Mouse (Mus musculus) skeletal muscle tissue, adult 2 months (tissue): ENCODE measurements around the gene Ell.
"Not testable (repeated sequence)": the region's sequence is repeated elsewhere in the genome, so short reads cannot be mapped to it uniquely, and the experiment has no call there.

ENCODE experiments used
- DNase-seq: peaks from one replicate; pipeline ENCODE4 v3.0.0-alpha.2; 2012; ENCODE audit warnings: low read depth, low spot score

Gene Ell

DNA sequence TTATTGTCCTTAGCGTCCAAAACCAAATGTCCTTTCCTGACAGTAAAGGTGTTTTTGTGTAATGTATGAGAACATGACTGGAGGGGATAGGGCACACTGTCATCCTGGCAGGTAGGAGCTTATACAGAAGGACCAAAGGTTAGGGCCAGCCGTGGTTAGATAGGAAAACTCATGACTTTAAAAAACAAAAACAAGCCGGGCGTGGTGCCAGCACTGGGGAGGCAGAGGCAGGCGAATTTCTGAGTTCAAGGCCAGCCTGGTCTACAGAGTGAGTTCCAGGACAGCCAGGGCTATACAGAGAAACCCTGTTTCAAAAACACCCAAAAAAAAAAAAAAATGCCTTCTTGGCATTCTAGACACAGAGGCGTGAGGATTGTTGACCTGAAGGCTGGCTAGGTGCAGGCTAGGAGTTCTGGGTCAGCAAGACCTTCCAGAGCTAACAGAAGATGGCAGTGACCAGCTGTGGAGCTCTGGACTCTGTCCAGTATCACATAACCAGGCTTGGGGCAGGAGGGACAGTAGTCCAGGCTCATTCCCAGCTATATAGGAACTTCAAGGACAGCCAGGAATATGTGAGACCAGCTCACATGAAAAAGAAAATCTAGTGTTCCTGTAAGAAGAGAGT, 24.6 kb downstream of the Ell start:
- DNase-seq: no peak

DNA sequence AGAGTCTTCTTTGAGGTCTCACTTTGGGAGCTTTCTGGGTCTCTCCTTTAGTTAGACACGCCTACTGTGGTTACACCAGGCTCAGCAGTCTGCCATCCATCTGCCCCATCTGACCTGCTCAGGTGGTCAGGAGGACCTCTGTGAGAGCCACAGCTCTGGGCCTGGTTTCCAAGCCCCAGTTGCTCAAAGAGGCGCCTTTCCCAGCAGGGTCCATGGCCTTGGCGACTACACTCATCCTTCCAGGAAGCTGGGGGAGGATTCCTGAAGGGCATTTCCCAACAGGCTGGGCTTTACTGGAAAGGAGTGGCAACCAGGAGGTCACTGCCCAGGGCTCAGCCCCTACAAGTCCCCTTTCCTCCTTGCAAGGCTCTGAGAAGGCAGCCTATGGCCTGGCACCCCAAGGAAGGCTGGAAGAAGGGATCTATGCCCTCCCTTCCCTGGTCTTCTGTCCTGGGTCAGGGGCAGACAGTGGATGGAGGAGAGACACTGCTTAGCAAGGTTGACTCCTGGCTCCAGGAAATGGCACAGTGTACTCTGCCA, 25.5 kb downstream of the Ell start:
- no peak for DNase-seq

DNA sequence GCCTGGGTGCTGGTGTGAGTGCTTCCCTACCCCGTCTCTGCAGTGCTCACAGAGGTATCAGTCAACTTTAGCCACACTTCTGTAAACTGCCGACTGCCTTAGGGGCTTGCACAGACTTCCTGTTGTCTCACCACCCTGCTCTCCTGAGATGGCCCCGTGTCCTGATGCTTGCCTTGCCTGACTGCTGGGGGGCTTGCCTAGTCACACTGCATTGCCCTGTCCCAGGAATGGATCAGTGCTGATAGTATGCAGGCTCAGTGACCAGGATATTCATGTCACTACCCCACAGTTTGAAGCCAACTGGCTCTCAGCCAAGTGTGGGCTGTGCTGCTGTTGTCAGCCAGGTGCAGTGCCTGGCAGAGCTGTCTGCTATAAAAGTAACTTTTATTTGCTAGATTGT, 26.3 kb downstream of the Ell start:
- peak; percentile 54 for DNase-seq

DNA sequence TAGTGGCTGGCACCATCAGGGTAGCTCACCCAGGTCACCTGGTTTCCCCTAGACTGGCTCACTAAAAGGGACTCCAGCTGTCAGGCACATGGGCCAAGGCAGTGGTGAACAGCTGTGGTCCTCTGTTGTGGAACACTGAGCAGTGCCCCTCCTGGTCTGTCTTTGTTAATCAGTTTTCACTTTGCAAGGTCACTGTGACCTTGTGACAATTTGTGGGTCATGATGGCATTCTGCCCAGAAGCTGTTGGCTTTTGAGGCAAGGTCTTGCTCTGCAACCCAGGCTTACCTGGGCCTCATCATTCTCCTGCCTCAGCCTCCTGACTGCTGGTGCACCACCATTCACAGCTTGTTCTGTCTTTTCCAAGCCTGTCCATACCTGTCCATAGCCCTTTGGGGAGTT, 31.1 kb downstream of the Ell start:
- no peak for DNase-seq

DNA sequence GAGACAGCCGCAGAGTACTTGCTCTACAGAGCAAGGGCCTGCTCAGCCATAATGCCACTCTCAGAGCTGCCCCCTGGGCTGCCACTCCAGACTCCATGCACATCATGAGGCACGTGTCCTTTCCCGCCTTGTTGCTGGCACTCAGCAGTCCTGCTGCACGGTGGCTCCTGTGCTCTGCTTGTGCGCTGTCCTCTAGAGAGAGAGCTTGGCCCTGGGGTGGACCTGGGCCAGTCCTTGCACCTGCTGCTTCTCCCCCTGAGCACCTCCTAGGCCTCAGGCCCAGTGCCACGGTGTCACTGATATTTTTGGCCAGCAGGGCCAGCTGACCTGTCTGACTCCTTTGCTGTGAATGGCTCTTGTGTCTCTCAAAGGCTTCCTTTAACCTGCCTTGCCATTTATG, 31.7 kb downstream of the Ell start:
- DNase-seq: peak; percentile 94

GRCm38 (mm10) chr8:70574302-70574701, 35.0 kb downstream of the Ell start:
- DNase-seq: no peak

- DNase-seq: no peak
Observed at GRCm38 (mm10) chr8:70574915-70575314, 35.7 kb downstream of the Ell start.

DNA sequence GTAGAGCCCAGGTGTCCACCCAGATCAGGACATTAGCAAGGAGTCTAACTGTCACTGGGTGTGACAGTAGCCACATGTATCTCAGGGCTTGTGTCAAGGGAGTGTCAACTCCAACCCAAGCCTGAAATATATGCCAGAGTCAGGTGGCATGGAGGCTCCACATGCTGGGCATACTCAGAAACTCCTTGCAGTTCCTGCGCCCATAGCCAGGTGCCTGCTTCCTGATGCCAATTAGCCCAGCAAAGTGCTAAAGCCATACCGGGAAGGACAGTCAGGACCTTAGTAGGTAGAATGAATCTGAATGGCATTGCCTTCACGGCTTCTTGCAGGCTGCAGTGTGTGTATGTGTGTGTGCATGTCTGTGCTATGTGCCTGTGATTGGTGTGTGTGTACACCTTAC, 38.0 kb downstream of the Ell start:
- no peak for DNase-seq

DNA sequence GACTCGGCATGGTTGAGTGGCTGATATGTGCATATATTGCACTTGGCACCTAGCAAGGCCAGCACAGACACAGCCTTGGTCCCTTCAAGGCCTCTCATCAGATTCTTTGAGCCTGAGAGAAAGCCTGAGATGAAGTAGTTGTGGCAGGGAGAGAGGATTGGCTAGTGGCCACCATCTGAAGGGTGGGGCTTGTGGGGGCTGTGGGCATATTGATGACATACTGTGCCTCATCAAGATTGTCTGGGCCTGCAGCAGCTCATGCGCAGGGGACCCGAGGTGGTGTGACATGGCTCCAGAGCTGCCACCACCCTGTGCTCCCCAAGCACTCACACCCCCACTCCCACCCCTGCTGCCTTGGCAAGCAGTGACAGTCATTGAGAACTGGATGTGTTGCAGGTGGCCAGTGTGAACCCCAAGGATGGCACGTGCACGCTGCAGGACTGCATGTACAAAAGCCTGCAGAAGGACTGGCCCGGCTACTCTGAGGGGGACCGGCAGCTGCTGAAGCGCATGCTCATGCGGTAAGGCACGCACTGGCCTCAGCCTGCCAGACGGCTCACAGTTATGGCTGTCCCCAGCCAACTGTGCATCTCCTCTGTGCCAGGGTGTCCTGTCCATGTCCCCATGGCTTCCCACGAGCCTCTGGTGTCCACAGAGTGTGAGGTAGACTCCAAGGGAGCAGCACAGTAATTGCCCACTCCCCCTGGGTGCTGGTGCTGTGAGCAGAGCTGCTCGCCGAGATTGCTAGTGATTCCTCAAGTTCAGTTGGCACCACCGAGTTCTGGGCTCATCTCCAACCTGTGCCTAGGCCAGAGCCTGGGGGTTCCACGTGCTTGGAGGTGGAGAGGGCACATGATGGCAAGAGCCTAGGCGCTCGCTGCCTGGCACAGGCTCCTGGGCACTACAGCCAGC, 44.5 kb downstream of the Ell start:
- peak; percentile 70 for DNase-seq

DNA sequence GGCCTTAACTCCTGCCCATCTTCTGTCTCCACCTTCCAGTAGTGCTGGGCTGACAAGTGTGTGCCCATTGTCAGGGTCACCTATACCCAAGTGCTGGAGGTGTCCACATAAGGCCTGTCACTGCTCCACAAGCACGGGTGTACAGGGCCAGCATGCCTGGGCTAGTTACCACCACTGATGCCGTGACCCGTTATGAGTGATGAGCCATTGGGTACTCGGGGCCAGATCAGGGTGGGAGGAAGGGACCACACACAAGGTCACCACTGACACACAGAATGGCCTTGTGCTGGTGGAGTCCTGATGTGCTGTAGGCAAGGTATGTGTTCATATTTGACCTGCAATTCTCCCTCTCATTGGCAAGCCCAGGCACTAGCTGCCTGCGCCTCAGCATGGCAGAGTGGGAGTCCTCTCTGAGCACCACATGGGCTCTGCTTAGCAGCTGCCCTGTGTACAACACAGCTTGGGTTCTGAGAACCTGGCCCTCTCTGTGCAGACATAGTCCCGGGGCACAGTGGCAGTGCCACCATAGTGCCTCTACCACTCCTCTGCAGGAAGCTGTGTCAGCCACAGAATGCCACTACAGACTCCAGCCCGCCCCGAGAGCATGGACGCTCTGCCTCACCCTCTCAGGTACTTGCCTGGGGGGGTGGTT, 45.5 kb downstream of the Ell start:
- no peak for DNase-seq

GRCm38 (mm10) chr8:70585258-70585652, 46.0 kb downstream of the Ell start:
- peak; percentile 66 for DNase-seq

- DNase-seq: not testable (repeated sequence)
Observed at GRCm38 (mm10) chr8:70587955-70588354, 48.7 kb downstream of the Ell start.

DNA sequence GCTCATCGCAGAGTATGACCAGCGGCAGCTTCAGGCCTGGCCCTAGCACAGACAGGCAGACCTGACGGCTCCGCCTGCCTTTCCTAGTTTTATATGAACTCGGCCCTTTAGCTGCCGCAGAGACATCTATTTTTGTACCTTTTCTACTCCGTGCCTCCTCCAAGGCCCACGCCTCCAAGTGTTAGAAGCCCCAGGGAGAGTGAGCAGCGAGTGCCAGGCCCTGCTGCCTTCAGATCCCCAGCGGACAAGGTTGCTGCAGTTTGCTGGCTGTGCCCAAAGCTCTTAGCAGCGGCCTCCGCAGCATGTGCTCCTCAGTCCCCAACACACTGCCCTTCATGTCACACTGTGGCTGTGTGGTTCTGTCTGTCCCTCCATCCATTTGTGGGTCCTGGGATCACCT, 52.3 kb downstream of the Ell start:
- DNase-seq: no peak

DNA sequence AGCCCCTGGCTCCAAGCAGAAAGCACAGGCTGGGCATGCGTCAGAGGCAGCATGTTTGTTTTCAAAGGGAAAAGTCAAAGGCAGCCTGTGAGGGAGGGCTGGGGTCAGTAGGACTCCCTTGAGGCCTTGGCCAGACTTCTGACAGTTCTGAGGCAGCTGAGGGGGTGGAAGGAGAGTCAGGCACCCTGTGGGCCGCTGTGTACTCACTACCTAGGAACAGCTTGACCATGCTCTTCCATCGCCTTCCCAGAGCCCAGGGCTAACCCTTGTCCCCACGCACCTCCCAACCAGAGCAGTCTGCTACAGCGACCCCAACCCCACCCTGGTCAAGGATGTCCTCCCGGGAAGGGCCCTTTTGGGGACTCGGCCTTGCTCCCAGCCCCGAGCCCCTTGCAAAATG, 53.9 kb downstream of the Ell start:
- DNase-seq: no peak

DNA sequence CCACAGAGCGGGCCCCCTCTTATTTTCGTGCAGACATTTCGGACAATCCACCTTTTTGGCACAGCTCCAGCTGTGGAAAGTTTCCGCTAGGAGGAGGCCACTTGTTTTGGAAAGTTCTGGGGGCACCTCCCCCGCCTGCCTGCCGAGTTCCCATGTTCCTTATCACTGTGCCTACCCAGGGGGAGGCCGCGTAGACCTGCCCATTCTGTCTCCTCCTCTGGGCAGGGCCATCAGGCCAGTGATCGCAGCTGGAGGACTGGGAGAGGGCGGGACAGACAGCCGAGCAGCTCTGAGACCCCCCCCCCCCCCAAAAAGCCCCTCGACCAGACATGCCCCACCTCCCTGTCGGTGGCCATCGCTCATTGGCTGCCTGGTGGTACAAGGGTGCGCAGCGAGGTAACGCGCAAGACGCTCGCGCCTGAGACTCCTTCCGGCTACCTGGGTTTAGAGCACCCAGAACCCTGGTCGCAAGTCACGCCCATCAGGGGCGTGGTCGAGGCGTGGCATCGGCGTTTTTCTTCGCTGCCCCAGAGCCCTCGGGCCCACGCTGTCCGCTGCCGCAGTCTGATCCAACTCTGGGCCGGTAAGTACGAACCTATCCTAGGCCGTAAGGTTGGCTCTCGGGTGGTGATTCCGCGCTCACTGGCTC, 54.8 kb downstream of the Ell start, which contains the start of gene Isyna1:
TSS of gene Isyna1 (plus strand) at position 413 of the 649 bp plus-strand sequence.
- DNase-seq: peak; percentile 73

GRCm38 (mm10) chr8:70594621-70595564, 55.6 kb downstream of the Ell start:
- no peak for DNase-seq

- no peak for DNase-seq
Observed at GRCm38 (mm10) chr8:70595811-70596210, 56.6 kb downstream of the Ell start.

DNA sequence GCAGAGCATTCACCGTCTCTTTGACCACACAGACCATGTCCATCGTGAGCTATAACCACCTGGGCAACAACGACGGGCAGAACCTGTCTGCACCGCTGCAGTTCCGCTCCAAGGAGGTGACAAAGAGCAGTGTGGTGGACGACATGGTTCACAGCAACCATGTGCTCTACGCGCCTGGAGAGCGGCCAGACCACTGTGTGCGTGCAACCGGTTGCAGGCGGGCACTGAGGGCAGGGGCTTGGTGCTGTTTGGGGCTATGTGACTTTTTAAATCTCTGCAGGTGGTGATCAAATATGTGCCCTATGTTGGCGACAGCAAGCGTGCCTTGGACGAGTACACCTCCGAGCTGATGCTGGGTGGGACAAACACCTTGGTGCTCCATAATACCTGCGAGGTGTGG, 57.0 kb downstream of the Ell start:
- no peak for DNase-seq

- no peak for DNase-seq
Observed at GRCm38 (mm10) chr8:70596775-70597416, 57.6 kb downstream of the Ell start.
